Mouse (Mus musculus) hindbrain, embryonic 10.5 days (tissue): ENCODE results near the gene Nfe2l2. TPM values are rescaled to one million over a fixed set of nuclear protein-coding genes. Genes with fewer than 3 reads are reported as not detected.

Experiments
- DNase-seq: peaks from one replicate; pipeline ENCODE4 v3.0.0-alpha.2; 2017; ENCODE audit warnings: low spot score
- H3K27ac ChIP-seq: fragments of 300-500 bp; sonication (generic); 2 replicates; pipeline ENCODE4 v1.5.1; 2016; ENCODE audit warnings: mild to moderate bottlenecking, moderate library complexity
- H3K27me3 ChIP-seq: fragments of 300-500 bp; sonication (generic); 2 replicates; pipeline ENCODE4 v1.6.1; 2016; ENCODE audit warnings: mild to moderate bottlenecking; ENCODE audit not compliant: poor library complexity, insufficient read depth, severe bottlenecking
- H3K36me3 ChIP-seq: fragments of 300-500 bp; sonication (generic); 2 replicates; pipeline ENCODE4 v1.6.1; 2016; ENCODE audit warnings: mild to moderate bottlenecking, moderate library complexity
- H3K4me1 ChIP-seq: fragments of 300-500 bp; sonication (generic); replicated peaks from 2 replicates; pipeline ENCODE4 v1.6.1; 2016; ENCODE audit warnings: mild to moderate bottlenecking
- H3K4me3 ChIP-seq: fragments of 300-500 bp; sonication (generic); 2 replicates; pipeline ENCODE4 v1.5.1; 2016; ENCODE audit warnings: mild to moderate bottlenecking, moderate library complexity
- H3K9me3 ChIP-seq: fragments of 300-500 bp; sonication (generic); 2 replicates; pipeline ENCODE4 v1.6.1; 2016; ENCODE audit warnings: mild to moderate bottlenecking, moderate library complexity
- WGBS: fragments of 180-500 bp; shearing (Covaris S2); methylation state at CpG from one replicate; pipeline ENCODE4 v1.1.7; 2016; 5-methylcytosine and 5-hydroxymethylcytosine counted together
- polyA plus RNA-seq: library from polyadenylated mRNA; unstranded; fragments of >200 nt; fragmentation: Nextera tagmentation; extraction: Ambion mirVana; gene quantifications from 2 replicates; pipeline ENCODE4 v1.2.1, GENCODE M21; 2016

Nfe2l2 gene
- polyA plus RNA-seq, 1 experiment from 2014 or later, result 24.0 TPM

- no peak overlapping the region for H3K27ac ChIP-seq
- H3K27me3 ChIP-seq, result no peaks in the 10 kb centered on the region
- no peak for DNase-seq
- 74% methylated on average over 5 of the region's 5 CpGs for WGBS
- H3K4me3 ChIP-seq, result no peak overlapping the region
- H3K4me1 ChIP-seq, result no peaks in the 10 kb centered on the region
- no peaks in the 10 kb centered on the region for H3K9me3 ChIP-seq
- H3K36me3 ChIP-seq, result no peaks in the 10 kb centered on the region
Observed at GRCm38 (mm10) chr2:75724863-75725445, 20.5 kb upstream of the Nfe2l2 start.

- Histone ChIP-seq H3K4me1 (no peaks in the 10 kb centered on the region), H3K27me3 (no peaks in the 10 kb centered on the region), H3K27ac (no peak overlapping the region), H3K9me3 (no peaks in the 10 kb centered on the region), H3K4me3 (no peak overlapping the region), H3K36me3 (no peaks in the 10 kb centered on the region)
- DNase-seq, result no peak
- 92% methylated on average over 8 of the region's 8 CpGs for WGBS
Observed at GRCm38 (mm10) chr2:75723481-75723880, 19.0 kb upstream of the Nfe2l2 start.

- Histone ChIP-seq H3K36me3 (no peaks in the 10 kb centered on the region), H3K4me3 (no peak overlapping the region), H3K4me1 (no peaks in the 10 kb centered on the region), H3K27me3 (no peaks in the 10 kb centered on the region), H3K9me3 (no peaks in the 10 kb centered on the region), H3K27ac (no peak overlapping the region)
- DNase-seq, result no peak
- WGBS, result 85% methylated on average over 5 of the region's 5 CpGs
Observed at GRCm38 (mm10) chr2:75722893-75723292, 18.5 kb upstream of the Nfe2l2 start.

GRCm38 (mm10) chr2:75720236-75721027 is 16.0 kb upstream of the Nfe2l2 start:
- DNase-seq, result no peak
- H3K4me3 ChIP-seq, result no peak overlapping the region
- H3K27ac ChIP-seq, result no peak overlapping the region
- H3K27me3 ChIP-seq, result no peaks in the 10 kb centered on the region
- WGBS, result 85% methylated on average over 11 of the region's 11 CpGs
- no peaks in the 10 kb centered on the region for H3K9me3 ChIP-seq
- peaks cover 10% of the 10 kb centered on the region for H3K4me1 ChIP-seq
- H3K36me3 ChIP-seq, result no peaks in the 10 kb centered on the region

GRCm38 (mm10) chr2:75719331-75719869 is 15.0 kb upstream of the Nfe2l2 start:
- WGBS, result 85% methylated on average over 3 of the region's 3 CpGs
- peaks cover 10% of the 10 kb centered on the region for H3K4me1 ChIP-seq
- no peak for DNase-seq
- no peaks in the 10 kb centered on the region for H3K27me3 ChIP-seq
- H3K9me3 ChIP-seq, result no peaks in the 10 kb centered on the region
- H3K36me3 ChIP-seq, result no peaks in the 10 kb centered on the region
- no peak overlapping the region for H3K4me3 ChIP-seq
- no peak overlapping the region for H3K27ac ChIP-seq

GRCm38 (mm10) chr2:75716046-75717016 is 11.9 kb upstream of the Nfe2l2 start:
- no peaks in the 10 kb centered on the region for H3K9me3 ChIP-seq
- peak overlapping the region; percentile 46 for H3K27ac ChIP-seq
- H3K36me3 ChIP-seq, result no peaks in the 10 kb centered on the region
- no peaks in the 10 kb centered on the region for H3K27me3 ChIP-seq
- peaks cover 10% of the 10 kb centered on the region for H3K4me1 ChIP-seq
- peak; percentile 31 for DNase-seq
- no peak overlapping the region for H3K4me3 ChIP-seq
- WGBS, result 61% methylated on average over 12 of the region's 12 CpGs

GRCm38 (mm10) chr2:75714766-75715165 is 10.3 kb upstream of the Nfe2l2 start:
- peaks cover 10% of the 10 kb centered on the region for H3K4me1 ChIP-seq
- H3K9me3 ChIP-seq, result no peaks in the 10 kb centered on the region
- no peak for DNase-seq
- H3K27ac ChIP-seq, result no peak overlapping the region
- H3K27me3 ChIP-seq, result no peaks in the 10 kb centered on the region
- H3K36me3 ChIP-seq, result no peaks in the 10 kb centered on the region
- H3K4me3 ChIP-seq, result no peak overlapping the region
- 80% methylated on average over 4 of the region's 4 CpGs for WGBS

- Histone ChIP-seq H3K4me3 (no peak overlapping the region), H3K36me3 (0 out of 2 replicates have a peak, but pooled peaks cover 2% of the 10 kb centered on the region), H3K9me3 (0 out of 2 replicates have a peak, but pooled peaks cover 3% of the 10 kb centered on the region), H3K4me1 (peaks cover 13% of the 10 kb centered on the region), H3K27ac (no peak overlapping the region), H3K27me3 (no peaks in the 10 kb centered on the region)
- DNase-seq, result no peak
- 82% methylated on average over 3 of the region's 3 CpGs for WGBS
Observed at GRCm38 (mm10) chr2:75713083-75713482, 8.6 kb upstream of the Nfe2l2 start.

- no peak for DNase-seq
- H3K36me3 ChIP-seq, result 0 out of 2 replicates have a peak, but pooled peaks cover 2% of the 10 kb centered on the region
- no peak overlapping the region for H3K4me3 ChIP-seq
- 0 out of 2 replicates have a peak, but pooled peaks cover 3% of the 10 kb centered on the region for H3K9me3 ChIP-seq
- 11% methylated on average over 1 of the region's 1 CpGs for WGBS
- H3K27ac ChIP-seq, result no peak overlapping the region
- H3K4me1 ChIP-seq, result peaks cover 53% of the 10 kb centered on the region
- H3K27me3 ChIP-seq, result no peaks in the 10 kb centered on the region
Observed at GRCm38 (mm10) chr2:75707420-75707819, 3.0 kb upstream of the Nfe2l2 start.

- no peak for DNase-seq
- H3K9me3 ChIP-seq, result 0 out of 2 replicates have a peak, but pooled peaks cover 3% of the 10 kb centered on the region
- 75% methylated on average over 5 of the region's 5 CpGs for WGBS
- H3K27me3 ChIP-seq, result no peaks in the 10 kb centered on the region
- peaks cover 62% of the 10 kb centered on the region for H3K4me1 ChIP-seq
- H3K4me3 ChIP-seq, result no peak overlapping the region
- 0 out of 2 replicates have a peak, but pooled peaks cover 2% of the 10 kb centered on the region for H3K36me3 ChIP-seq
- H3K27ac ChIP-seq, result no peak overlapping the region
Observed at GRCm38 (mm10) chr2:75706435-75706834, 2.0 kb upstream of the Nfe2l2 start.

- Histone ChIP-seq H3K4me1 (peaks cover 67% of the 10 kb centered on the region), H3K27me3 (no peaks in the 10 kb centered on the region), H3K9me3 (0 out of 2 replicates have a peak, but pooled peaks cover 3% of the 10 kb centered on the region), H3K36me3 (0 out of 2 replicates have a peak, but pooled peaks cover 2% of the 10 kb centered on the region), H3K4me3 (peak overlapping the region; percentile 77), H3K27ac (peak overlapping the region; percentile 97)
- WGBS, result 28% methylated on average over 19 of the region's 19 CpGs
- no peak for DNase-seq
Observed at GRCm38 (mm10) chr2:75705162-75705752, 816 bp upstream of the Nfe2l2 start.
